Mouse (Mus musculus) MEL (cell line): ENCODE results near the gene Sass6. TPM values are rescaled to one million over a fixed set of nuclear protein-coding genes. Genes with fewer than 3 reads are reported as not detected.
"Not testable (repeated sequence)": the region's sequence is repeated elsewhere in the genome, so short reads cannot be mapped to it uniquely, and the experiment has no call there.

Experiments used
- DNase-seq: peaks from one replicate; pipeline ENCODE4 v3.0.0; 2011; ENCODE audit warnings: low read depth, low spot score
- H3K27ac ChIP-seq: 2 replicates; pipeline ENCODE4 v1.5.1; 2012; ENCODE audit warnings: low read depth, mild to moderate bottlenecking, control low read depth, low read length, moderate library complexity; ENCODE audit not compliant: control insufficient read depth
- H3K27me3 ChIP-seq, 2 experiments: fragments of 150-350 bp in 1 of 2; sonication (generic) in 1 of 2; 2 replicates each; pipeline ENCODE4 v1.6.1; 2012; ENCODE audit warnings: low read length in 2 of 2, mild to moderate bottlenecking in 2 of 2, improper control_type of control experiment in 1 of 2, moderate library complexity in 1 of 2; ENCODE audit not compliant: insufficient read depth in 2 of 2, control insufficient read depth in 1 of 2
- H3K36me3 ChIP-seq, 2 experiments: 2 replicates each; pipeline ENCODE4 v1.6.1; 2012 to 2014; ENCODE audit warnings: low read length in 2 of 2, improper control_type of control experiment in 1 of 2, inconsistent platforms in 1 of 2, mild to moderate bottlenecking in 1 of 2; ENCODE audit not compliant: insufficient read depth in 2 of 2, control insufficient read depth in 1 of 2
- H3K4me1 ChIP-seq, 2 experiments: fragments of 150-350 bp in 1 of 2; sonication (generic) in 1 of 2; 2 replicates each; pipeline ENCODE4 v1.6.1; 2012; ENCODE audit warnings: low read length in 2 of 2, improper control_type of control experiment in 1 of 2, mild to moderate bottlenecking in 1 of 2; ENCODE audit not compliant: insufficient read depth in 2 of 2, control insufficient read depth in 1 of 2
- H3K4me3 ChIP-seq, 2 experiments: fragments of 150-350 bp in 1 of 2; sonication (generic) in 1 of 2; 2 replicates each; pipeline ENCODE4 v1.5.1; 2012; ENCODE audit warnings: low read depth in 2 of 2, low read length in 2 of 2, mild to moderate bottlenecking in 2 of 2, moderate library complexity in 2 of 2, control low read depth in 1 of 2, improper control_type of control experiment in 1 of 2; ENCODE audit not compliant: control insufficient read depth in 1 of 2, insufficient read depth in 1 of 2
- H3K79me2 ChIP-seq: 2 replicates; pipeline ENCODE4 v1.6.1; 2012; ENCODE audit warnings: mild to moderate bottlenecking, low read length, moderate library complexity; ENCODE audit not compliant: control insufficient read depth, poor library complexity, insufficient read depth
- H3K9ac ChIP-seq: 2 replicates; pipeline ENCODE4 v1.6.1; 2012; ENCODE audit warnings: low read depth, mild to moderate bottlenecking, control low read depth, low read length, moderate library complexity; ENCODE audit not compliant: control insufficient read depth, poor library complexity, severe bottlenecking
- H3K9me3 ChIP-seq: fragments of 150-350 bp; sonication (generic); replicated peaks from 2 replicates; pipeline ENCODE4 v1.6.1; 2012; ENCODE audit warnings: mild to moderate bottlenecking, low read length, improper control_type of control experiment, moderate library complexity; ENCODE audit not compliant: insufficient read depth
- CHD1 ChIP-seq: IDR thresholded peaks from 2 replicates; pipeline ENCODE4 v1.6.1; 2012; ENCODE audit warnings: low read depth, mild to moderate bottlenecking, inconsistent platforms, low read length, improper control_type of control experiment
- CTCF ChIP-seq, 3 experiments: IDR thresholded peaks in 2 of 3; conservative IDR thresholded peaks in 1 of 3; 2 replicates each; pipeline ENCODE4 v1.5.1; 2011 to 2012; ENCODE audit warnings: low read length in 3 of 3, low read depth in 2 of 3, mild to moderate bottlenecking in 2 of 3, improper control_type of control experiment in 1 of 3, inconsistent platforms in 1 of 3, mixed read lengths in 1 of 3, moderate library complexity in 1 of 3; ENCODE audit not compliant: control insufficient read depth in 1 of 3, insufficient read depth in 1 of 3, poor library complexity in 1 of 3, severe bottlenecking in 1 of 3
- GATA1 ChIP-seq: IDR thresholded peaks from 2 replicates; pipeline ENCODE4 v1.6.1; 2011; ENCODE audit warnings: low read depth, low read length, improper control_type of control experiment
- HCFC1 ChIP-seq: IDR thresholded peaks from 2 replicates; pipeline ENCODE4 v1.6.1; 2012; ENCODE audit warnings: low read depth, mild to moderate bottlenecking, inconsistent platforms, low read length, improper control_type of control experiment, moderate library complexity
- JUND ChIP-seq: IDR thresholded peaks from 2 replicates; pipeline ENCODE4 v1.6.1; 2011; ENCODE audit warnings: low read depth, mild to moderate bottlenecking, improper control_type of control experiment, low read length
- MAFK ChIP-seq: IDR thresholded peaks from 2 replicates; pipeline ENCODE4 v1.6.1; 2011; ENCODE audit warnings: low read depth, mild to moderate bottlenecking, low read length, improper control_type of control experiment, borderline replicate concordance
- MAZ ChIP-seq: IDR thresholded peaks from 2 replicates; pipeline ENCODE4 v1.6.1; 2012; ENCODE audit warnings: low read depth, mild to moderate bottlenecking, inconsistent platforms, low read length, improper control_type of control experiment
- MEF2A ChIP-seq: IDR thresholded peaks from 2 replicates; pipeline ENCODE4 v1.6.1; 2014; ENCODE audit warnings: low read depth, mild to moderate bottlenecking, inconsistent platforms, low read length, improper control_type of control experiment; ENCODE audit not compliant: poor library complexity, insufficient replicate concordance, severe bottlenecking; ENCODE audit errors: extremely low read depth
- MXI1 ChIP-seq: IDR thresholded peaks from 2 replicates; pipeline ENCODE4 v1.6.1; 2011; ENCODE audit warnings: mild to moderate bottlenecking, low read depth, low read length, improper control_type of control experiment
- MYC ChIP-seq: IDR thresholded peaks from 2 replicates; pipeline ENCODE4 v1.6.1; 2011; ENCODE audit warnings: low read depth, mild to moderate bottlenecking, low read length, improper control_type of control experiment, moderate library complexity
- NELFE ChIP-seq: IDR thresholded peaks from 2 replicates; pipeline ENCODE4 v1.6.1; 2011; ENCODE audit warnings: low read depth, low read length, improper control_type of control experiment
- NRF1 ChIP-seq: IDR thresholded peaks from 2 replicates; pipeline ENCODE4 v1.6.1; 2014; ENCODE audit warnings: low read depth, mild to moderate bottlenecking, inconsistent platforms, low read length, improper control_type of control experiment, moderate library complexity; ENCODE audit not compliant: poor library complexity, insufficient read depth, severe bottlenecking
- POLR2AphosphoS5 ChIP-seq: IDR thresholded peaks from 2 replicates; pipeline ENCODE4 v1.6.1; 2012; ENCODE audit warnings: low read depth, borderline replicate concordance, mild to moderate bottlenecking, inconsistent platforms, low read length, moderate library complexity, mixed read lengths
- RAD21 ChIP-seq: IDR thresholded peaks from 2 replicates; pipeline ENCODE4 v1.6.1; 2011; ENCODE audit warnings: mild to moderate bottlenecking, low read depth, low read length, improper control_type of control experiment
- SIN3A ChIP-seq: IDR thresholded peaks from 2 replicates; pipeline ENCODE4 v1.6.1; 2012; ENCODE audit warnings: low read length, improper control_type of control experiment, inconsistent platforms
- TAL1 ChIP-seq: IDR thresholded peaks from 2 replicates; pipeline ENCODE4 v1.6.1; 2012; ENCODE audit warnings: mild to moderate bottlenecking, inconsistent platforms, low read length, moderate library complexity, mixed read lengths
- TBP ChIP-seq: IDR thresholded peaks from 2 replicates; pipeline ENCODE4 v1.8.0; 2011; ENCODE audit warnings: low read depth, low read length, improper control_type of control experiment
- ZC3H11A ChIP-seq: IDR thresholded peaks from 2 replicates; pipeline ENCODE4 v1.6.1; 2012; ENCODE audit warnings: low read depth, mild to moderate bottlenecking, inconsistent platforms, low read length, improper control_type of control experiment
- ZKSCAN1 ChIP-seq: IDR thresholded peaks from 2 replicates; pipeline ENCODE4 v1.6.1; 2012; ENCODE audit warnings: low read depth, mild to moderate bottlenecking, inconsistent platforms, low read length, improper control_type of control experiment, moderate library complexity
- ZMIZ1 ChIP-seq: IDR thresholded peaks from 2 replicates; pipeline ENCODE4 v1.6.1; 2012; ENCODE audit warnings: low read depth, mild to moderate bottlenecking, inconsistent platforms, low read length, improper control_type of control experiment, moderate library complexity
- polyA plus RNA-seq, 2 experiments: library from polyadenylated mRNA; stranded (reverse) in 1 of 2; unstranded in 1 of 2; fragments of >175 nt in 1 of 2; fragments of >200 nt in 1 of 2; gene quantifications; 2 replicates each; pipeline versions ENCODE4 v1.2.1 to v1.2.4; 2012; ENCODE audit warnings: low replicate concordance in 2 of 2, low read depth in 1 of 2; ENCODE audit not compliant: insufficient read length in 2 of 2, insufficient read depth in 1 of 2, missing spikeins in 1 of 2
- total RNA-seq: library from RNA; depleted of rRNA; stranded (reverse); fragments of 300-350 nt; gene quantifications from 2 replicates; pipeline ENCODE4 v1.2.3, GENCODE M21; 2012

Gene Sass6
- total and polyA plus RNA-seq, 3 experiments = 8.5 to 15.4 TPM; not detected in 1

DNA sequence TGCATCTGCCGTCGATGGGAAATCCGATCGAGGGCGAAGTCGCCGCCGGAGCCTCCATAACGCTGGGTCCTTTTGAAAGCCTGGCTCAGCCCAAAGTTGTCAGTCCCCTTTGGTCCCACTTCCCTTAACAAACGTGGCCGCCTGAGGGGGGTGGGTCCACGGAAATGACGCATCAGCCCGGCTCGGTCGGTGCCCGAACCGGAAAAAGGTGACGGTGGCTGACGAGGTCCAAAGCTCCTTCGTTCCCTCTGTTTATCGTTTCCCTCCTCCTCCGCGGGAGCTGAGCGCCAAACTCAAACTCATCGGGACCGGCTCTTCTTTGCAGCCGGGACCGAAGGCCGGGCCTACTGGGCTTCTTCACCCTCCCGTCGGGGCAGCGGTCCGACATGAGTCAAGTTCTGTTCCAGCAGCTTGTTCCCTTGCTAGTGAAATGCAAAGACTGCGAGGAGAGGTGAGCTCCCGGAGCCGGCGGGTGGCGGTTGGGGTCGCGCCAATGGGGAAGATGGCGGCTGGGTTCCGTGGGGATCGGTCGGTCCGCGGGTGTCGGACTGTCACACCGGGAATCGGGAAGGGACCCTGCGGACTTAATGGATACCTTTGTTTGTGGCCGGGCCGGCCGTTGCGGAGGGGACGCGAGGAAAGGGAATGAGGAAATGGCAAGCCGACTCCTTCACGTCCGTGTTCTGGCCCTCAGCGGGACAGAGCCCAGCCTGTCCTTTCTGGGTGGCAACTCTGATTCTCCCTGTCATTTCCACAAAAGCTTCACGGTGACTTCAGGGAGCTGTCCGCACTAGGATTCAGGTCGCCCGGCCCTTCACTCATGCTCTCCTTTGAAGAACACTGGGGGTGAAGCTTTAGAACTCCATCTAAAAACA, at the start of gene Sass6 (continued):
- TF ChIP-seq MAFK (no peak), NELFE (peak; percentile 65), MYC (peak; percentile 87), POLR2AphosphoS5 (no peak), ZMIZ1 (no peak)

GRCm38 (mm10) chr3:116547430-116547829, 47.4 kb upstream of the Sass6 start:
- H3K27ac ChIP-seq = no peak overlapping the region
- TF ChIP-seq NRF1 (no peak), CHD1 (no peak), TBP (no peak), SIN3A (no peak), ZC3H11A (no peak), MXI1 (no peak), CTCF (IDR thresholded peaks at IDR 0.05 in 2 of 3, conservative IDR thresholded peaks at IDR 0.05 in 1 of 3; ENCODE audit: control insufficient read depth in 1 of 3, insufficient read depth in 1 of 3, low read depth in 2 of 3, low read length in 3 of 3, poor library complexity in 1 of 3, severe bottlenecking in 1 of 3) (no peak)
- TF ChIP-seq, all 39 proteins: peak for 0
- H3K27me3 ChIP-seq = no peaks in the 10 kb centered on the region
- no peak overlapping the region for H3K4me3 ChIP-seq
- no peaks in the 10 kb centered on the region for H3K79me2 ChIP-seq
- DNase-seq = no peak
- peaks cover 0 to 2% of the 10 kb centered on the region in 2 experiments; a peak in 2 of 4 replicates for H3K36me3 ChIP-seq
- H3K9ac ChIP-seq = no peak overlapping the region
- no peaks in the 10 kb centered on the region for H3K9me3 ChIP-seq
- 0 out of 4 replicates have a peak, but pooled peaks cover 0 to 1% of the 10 kb centered on the region in 2 experiments for H3K4me1 ChIP-seq

GRCm38 (mm10) chr3:116551362-116551761, 43.4 kb upstream of the Sass6 start:
- H3K79me2 ChIP-seq = no peaks in the 10 kb centered on the region
- H3K36me3 ChIP-seq = no peaks in the 10 kb centered on the region
- TF ChIP-seq JUND = no peak
- TF ChIP-seq ZKSCAN1 = no peak
- no peak for TF ChIP-seq RAD21
- TF ChIP-seq MAZ = no peak
- no peak for TF ChIP-seq GATA1
- TF ChIP-seq TAL1 = no peak
- TF ChIP-seq MAFK = no peak
- no peak for TF ChIP-seq SIN3A
- no peak for TF ChIP-seq HCFC1
- no peak for TF ChIP-seq ZC3H11A
- TF ChIP-seq POLR2AphosphoS5 = no peak
- TF ChIP-seq MEF2A = no peak
- no peaks in the 10 kb centered on the region for H3K4me1 ChIP-seq
- no peak for DNase-seq
- no peak overlapping the region for H3K4me3 ChIP-seq
- no peak overlapping the region for H3K9ac ChIP-seq
- no peak overlapping the region for H3K27ac ChIP-seq
- no peaks in the 10 kb centered on the region for H3K27me3 ChIP-seq
- no peaks in the 10 kb centered on the region for H3K9me3 ChIP-seq

- H3K9me3 ChIP-seq, H3K9ac ChIP-seq, H3K4me3 ChIP-seq, H3K27ac ChIP-seq, DNase-seq, H3K27me3 ChIP-seq, H3K36me3 ChIP-seq, H3K79me2 ChIP-seq: not testable (repeated sequence)
- H3K4me1 ChIP-seq = peaks cover 0 to 11% of the 10 kb centered on the region in 2 experiments; a peak in 2 of 4 replicates
Observed at GRCm38 (mm10) chr3:116561315-116561714, 33.5 kb upstream of the Sass6 start.
